ENCODE assay signal across 9 mouse cellular contexts in the genomic region with DNA sequence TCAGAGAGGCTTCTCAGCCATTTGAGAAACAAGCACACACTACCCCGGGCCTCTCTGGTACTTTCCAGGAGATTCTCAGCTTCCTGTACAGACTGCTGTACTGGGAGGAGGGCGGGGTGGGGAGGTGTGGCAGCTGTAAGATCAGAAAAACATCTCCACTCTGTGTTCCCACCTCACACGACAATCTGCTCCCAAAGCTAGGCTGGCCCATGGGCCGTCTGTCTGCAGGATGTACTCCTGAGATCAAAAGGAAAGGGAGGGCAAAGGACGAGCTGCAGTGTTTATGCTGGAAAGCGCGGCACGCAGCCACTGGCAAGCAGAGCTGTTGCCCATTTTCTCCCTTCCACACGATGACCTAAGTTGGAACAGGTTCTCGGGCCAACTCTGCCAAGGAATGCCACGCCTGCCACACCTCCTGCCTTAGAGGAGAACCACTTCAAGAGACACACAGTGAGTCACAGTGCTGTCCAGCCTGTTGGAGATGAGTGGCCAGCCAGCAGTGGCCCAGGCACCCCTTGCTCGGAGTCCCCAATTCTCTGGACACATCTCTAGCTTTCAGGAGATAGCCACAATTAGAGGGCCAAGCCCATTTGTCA.
DNase-seq lines count a peak whose midpoint lies in the region; ATAC-seq lines count a peak whose summit lies in the region.
"Had no signal": no experiment of that assay in that cellular context is flagged by ENCODE, and none has a peak within 500 bp of the region (broad histone marks: within the 10 kb centered on the region; RNA-seq: fewer than 3 reads in every experiment).

No protein-coding gene starts in this region.

- H3K9ac ChIP-seq in forebrain, embryonic 15.5 days (replicated peaks) = no peak overlapping the region
- H3K9ac ChIP-seq: liver, embryonic 15.5 days had no signal

- no peak overlapping the region for H3K4me2 ChIP-seq in forebrain, embryonic 15.5 days (replicated peaks)
- H3K4me2 ChIP-seq: liver, embryonic 15.5 days had no signal

- no peaks in the 10 kb centered on the region for H3K9me3 ChIP-seq in limb, embryonic 10.5 days (replicated peaks)
- no peaks in the 10 kb centered on the region for H3K9me3 ChIP-seq in forebrain, embryonic 15.5 days
- H3K9me3 ChIP-seq: liver, embryonic 15.5 days had no signal

- H3K4me1 ChIP-seq in limb, embryonic 10.5 days = peaks cover 11% of the 10 kb centered on the region; the same call in 1 of the 2 replicates
- H3K4me1 ChIP-seq in forebrain, embryonic 15.5 days = no peaks in the 10 kb centered on the region

- WGBS in limb, embryonic 10.5 days = 53% methylated on average over 12 of the region's 12 CpGs
- 81% methylated on average over 12 of the region's 12 CpGs for WGBS in forebrain, embryonic 15.5 days

- H3K27me3 ChIP-seq in limb, embryonic 10.5 days (ENCODE audit: low read depth, poor library complexity, severe bottlenecking) = no peaks in the 10 kb centered on the region
- no peaks in the 10 kb centered on the region for H3K27me3 ChIP-seq in forebrain, embryonic 15.5 days
- H3K27me3 ChIP-seq: liver, embryonic 15.5 days had no signal

- peak; percentile 38 for ATAC-seq in cerebellum, adult (ENCODE audit: insufficient number of reproducible peaks, low FRiP score, low TSS enrichment)
- no peak for ATAC-seq in forebrain, embryonic 15.5 days (replicated peaks)

- no peak for DNase-seq in cerebellum, postnatal 4 days (ENCODE audit: low spot score in 2 of 2)
- peak; percentile 58 for DNase-seq in adipocyte (ENCODE audit: low spot score)
- peak; percentile 66 for DNase-seq in gastrocnemius, postnatal 14 days
- no peak for DNase-seq in limb, embryonic 10.5 days (ENCODE audit: low spot score)
- DNase-seq in retina, postnatal 1 day = no peak
- DNase-seq in left cerebral cortex, adult 8-10 months (ENCODE audit: low spot score in 2 of 2) = no peak

- H3K4me3 ChIP-seq in limb, embryonic 10.5 days = no peak overlapping the region
- no peak overlapping the region for H3K4me3 ChIP-seq in forebrain, embryonic 15.5 days
- H3K4me3 ChIP-seq: liver, embryonic 15.5 days had no signal

- H3K36me3 ChIP-seq in limb, embryonic 10.5 days = peaks cover 56% of the 10 kb centered on the region
- H3K36me3 ChIP-seq in forebrain, embryonic 15.5 days = peaks cover 35% of the 10 kb centered on the region

- intact Hi-C loops in gastrocnemius, postnatal 14 days (cut with DNase I; ENCODE audit: low total_unique reads) = loop anchor here (10.0 kb wide), 1 partner anchor 107 kb away; no protein-coding TSS in a partner anchor

- 0 out of 2 replicates have a peak overlapping the region, but pooled peaks have one; percentile 17 for H3K27ac ChIP-seq in limb, embryonic 10.5 days
- H3K27ac ChIP-seq in forebrain, embryonic 15.5 days (replicated peaks) = no peak overlapping the region
- H3K27ac ChIP-seq: liver, embryonic 15.5 days had no signal

Comparison
In these comparisons a context has a peak if more than half of its experiments do, and no peak if none do; other contexts are left out.
1. DNase-seq: peak in adipocyte (single experiment) and gastrocnemius, postnatal 14 days (single experiment); none in cerebellum, postnatal 4 days (0 of 2), limb, embryonic 10.5 days (single experiment), retina, postnatal 1 day (single experiment) and left cerebral cortex, adult 8-10 months (0 of 2).